Mouse (Mus musculus): ENCODE data around the gene Msl2.

Msl2 gene

GRCm38 (mm10) chr9:101152872-101153271 is 79.0 kb downstream of the Msl2 start:
- DNase-seq (ENCODE audit: low spot score in 2 of 2): no peak

Measured in spleen, postnatal 14 days (tissue).